Mouse (Mus musculus) kidney, postnatal 0 days (tissue): Measurements from ENCODE around the gene Ccdc188. TPM values are rescaled to one million over a fixed set of nuclear protein-coding genes. Genes with fewer than 3 reads are reported as not detected.
A peak's percentile ranks its signal among the peaks of the same experiment; 100 is the strongest.

Experiments used
- ATAC-seq: fragments of 200-750 bp; cut with Nextera tagmentation; replicated peaks from 2 replicates; pipeline ENCODE4 v1.8.0; 2017; ENCODE audit warnings: low read depth, moderate number of reproducible peaks, moderate TSS enrichment, moderate library complexity; ENCODE audit not compliant: low FRiP score
- DNase-seq: peaks from one replicate; pipeline ENCODE4 v3.0.0-alpha.2; 2016; ENCODE audit warnings: low spot score
- H3K27ac ChIP-seq: fragments of 300-500 bp; sonication (generic); 2 replicates; pipeline ENCODE4 v1.5.1; 2014; ENCODE audit warnings: mild to moderate bottlenecking
- H3K27me3 ChIP-seq: fragments of 300-500 bp; sonication (generic); 2 replicates; pipeline ENCODE4 v1.6.1; 2014; ENCODE audit warnings: low read length, mixed read lengths; ENCODE audit not compliant: insufficient read depth
- H3K36me3 ChIP-seq: fragments of 300-500 bp; sonication (generic); 2 replicates; pipeline ENCODE4 v1.6.1; 2014; ENCODE audit warnings: low read length, mixed read lengths; ENCODE audit not compliant: insufficient read depth
- H3K4me1 ChIP-seq: fragments of 300-500 bp; sonication (generic); replicated peaks from 2 replicates; pipeline ENCODE4 v1.6.1; 2014; ENCODE audit warnings: antibody characterized with exemption, low read length, mixed read lengths; ENCODE audit not compliant: insufficient read depth
- H3K4me2 ChIP-seq: fragments of 300-500 bp; sonication (generic); 2 replicates; pipeline ENCODE4 v1.6.1; 2014; ENCODE audit warnings: mild to moderate bottlenecking, low read length, moderate library complexity, mixed read lengths
- H3K4me3 ChIP-seq: fragments of 300-500 bp; sonication (generic); replicated peaks from 2 replicates; pipeline ENCODE4 v1.5.1; 2014; ENCODE audit warnings: low read depth, low read length
- H3K9ac ChIP-seq: fragments of 300-500 bp; sonication (generic); 2 replicates; pipeline ENCODE4 v1.6.1; 2014; ENCODE audit warnings: low read depth, low read length
- H3K9me3 ChIP-seq: fragments of 300-500 bp; sonication (generic); replicated peaks from 2 replicates; pipeline ENCODE4 v1.6.1; 2016; ENCODE audit warnings: low read length, inconsistent platforms, mixed read lengths
- CTCF ChIP-seq: IDR thresholded peaks from 2 replicates; pipeline ENCODE4 v1.5.1; 2016; ENCODE audit warnings: antibody characterized with exemption, low read depth, mild to moderate bottlenecking, moderate library complexity
- WGBS: fragments of 180-500 bp; shearing (Covaris S2); extraction: QIAGEN DNeasy Blood & Tissue Kit; methylation state at CpG from one replicate; pipeline ENCODE4 v1.1.7; 2014; 5-methylcytosine and 5-hydroxymethylcytosine counted together
- polyA plus RNA-seq: library from polyadenylated mRNA; unstranded; fragments of >200 nt; fragmentation: Nextera tagmentation; extraction: Ambion mirVana; gene quantifications from 2 replicates; pipeline ENCODE4 v1.2.1, GENCODE M21; 2015

Ccdc188 gene
- polyA plus RNA-seq, 1 experiment from 2014 or later, result not detected

DNA sequence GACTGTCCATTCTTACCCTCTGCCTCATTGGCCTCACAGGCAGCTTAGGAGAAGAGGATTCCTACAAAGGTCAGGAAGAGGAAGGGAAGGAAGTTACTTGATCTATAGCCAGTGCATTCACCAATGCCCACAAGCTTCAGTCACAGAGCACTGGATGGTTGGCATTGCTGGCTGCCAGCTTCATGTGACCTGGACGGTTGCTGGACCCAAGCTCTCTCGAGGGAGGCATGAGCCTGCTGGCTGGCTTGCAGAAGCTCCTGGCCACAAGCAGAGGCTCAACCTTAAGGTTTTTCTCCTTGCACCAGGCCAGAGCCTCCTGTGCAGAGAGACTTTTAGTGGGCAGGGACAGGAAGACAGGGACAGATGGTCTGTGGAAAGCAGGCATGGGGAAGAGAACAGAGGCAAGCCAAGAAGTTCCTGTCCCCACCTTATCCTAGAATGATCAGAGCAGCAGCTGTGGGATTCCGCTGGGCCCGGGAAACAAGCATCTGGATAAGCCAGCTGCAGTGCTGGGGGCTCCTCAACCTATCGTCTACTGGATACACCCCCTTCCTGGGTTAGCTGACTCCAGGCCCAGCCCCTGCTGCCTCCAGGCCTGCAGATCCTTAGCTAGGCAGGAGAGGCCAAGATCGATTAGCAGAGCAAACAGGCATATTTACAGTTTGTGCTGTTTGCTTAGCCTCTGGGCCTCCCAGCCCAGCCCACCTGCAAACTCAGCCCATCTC, 41.7 kb upstream of the Ccdc188 start:
- H3K9me3 ChIP-seq, result no peaks in the 10 kb centered on the region
- no peak overlapping the region for H3K4me3 ChIP-seq
- no peak for TF ChIP-seq CTCF
- H3K27ac ChIP-seq, result no peak overlapping the region
- DNase-seq, result no peak
- no peak overlapping the region for H3K9ac ChIP-seq
- ATAC-seq, result no peak
- WGBS, result 31% methylated on average over 6 of the region's 6 CpGs
- H3K27me3 ChIP-seq, result no peaks in the 10 kb centered on the region
- H3K36me3 ChIP-seq, result no peaks in the 10 kb centered on the region
- H3K4me1 ChIP-seq, result no peaks in the 10 kb centered on the region
- no peak overlapping the region for H3K4me2 ChIP-seq

- 71% methylated on average over 4 of the region's 4 CpGs for WGBS
Measured at GRCm38 (mm10) chr16:18176758-18177157, 40.9 kb upstream of the Ccdc188 start.

GRCm38 (mm10) chr16:18179591-18179990, 38.1 kb upstream of the Ccdc188 start:
- H3K27ac ChIP-seq, result no peak overlapping the region

More at GRCm38 (mm10) chr16:18176758-18177157, 40.9 kb upstream of the Ccdc188 start:
- TF ChIP-seq CTCF, result peak; percentile 45; the same call in 1 of the 2 replicates
- Histone ChIP-seq H3K27me3 (no peaks in the 10 kb centered on the region), H3K9ac (no peak overlapping the region), H3K36me3 (no peaks in the 10 kb centered on the region), H3K9me3 (no peaks in the 10 kb centered on the region), H3K4me2 (no peak overlapping the region), H3K4me3 (no peak overlapping the region), H3K27ac (no peak overlapping the region), H3K4me1 (no peaks in the 10 kb centered on the region; the same call in 1 of the 2 replicates)
- ATAC-seq (no peak), DNase-seq (no peak)

DNA sequence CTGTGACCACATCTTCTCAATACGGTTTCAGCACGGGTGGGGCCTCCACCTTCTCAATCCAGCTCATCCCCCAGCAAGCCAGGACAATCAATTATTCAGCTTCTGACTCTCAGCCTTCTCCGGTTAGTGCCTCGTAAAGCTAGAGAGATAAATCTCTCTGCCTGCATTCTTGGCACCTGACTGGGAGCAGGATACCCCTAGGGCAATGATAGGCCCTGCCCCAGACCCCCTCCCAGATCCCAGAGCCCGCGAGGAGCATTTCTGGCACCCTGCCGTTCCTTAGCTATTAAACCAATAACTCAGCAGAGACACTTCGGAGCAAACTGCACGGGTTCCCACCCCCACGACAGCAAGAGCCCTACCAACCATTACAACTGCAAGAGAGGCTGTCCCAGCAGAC, 36.3 kb upstream of the Ccdc188 start:
- Histone ChIP-seq H3K4me2 (no peak overlapping the region), H3K9ac (no peak overlapping the region), H3K4me3 (no peak overlapping the region), H3K36me3 (no peaks in the 10 kb centered on the region), H3K4me1 (peaks cover 8% of the 10 kb centered on the region; the same call in 1 of the 2 replicates), H3K27me3 (no peaks in the 10 kb centered on the region), H3K27ac (no peak overlapping the region), H3K9me3 (no peaks in the 10 kb centered on the region)
- DNase-seq, result peak; percentile 35
- 5% methylated on average over 10 of the region's 10 CpGs for WGBS
- ATAC-seq, result no peak
- no peak for TF ChIP-seq CTCF

More at GRCm38 (mm10) chr16:18179591-18179990, 38.1 kb upstream of the Ccdc188 start:
- 37% methylated on average over 2 of the region's 2 CpGs for WGBS
- H3K36me3 ChIP-seq, result no peaks in the 10 kb centered on the region
- ATAC-seq, result no peak
- no peaks in the 10 kb centered on the region for H3K9me3 ChIP-seq
- H3K4me1 ChIP-seq, result no peaks in the 10 kb centered on the region; the same call in 1 of the 2 replicates
- no peak for TF ChIP-seq CTCF
- H3K27me3 ChIP-seq, result no peaks in the 10 kb centered on the region
- H3K4me2 ChIP-seq, result no peak overlapping the region
- H3K4me3 ChIP-seq, result no peak overlapping the region
- no peak overlapping the region for H3K9ac ChIP-seq
- DNase-seq, result no peak

DNA sequence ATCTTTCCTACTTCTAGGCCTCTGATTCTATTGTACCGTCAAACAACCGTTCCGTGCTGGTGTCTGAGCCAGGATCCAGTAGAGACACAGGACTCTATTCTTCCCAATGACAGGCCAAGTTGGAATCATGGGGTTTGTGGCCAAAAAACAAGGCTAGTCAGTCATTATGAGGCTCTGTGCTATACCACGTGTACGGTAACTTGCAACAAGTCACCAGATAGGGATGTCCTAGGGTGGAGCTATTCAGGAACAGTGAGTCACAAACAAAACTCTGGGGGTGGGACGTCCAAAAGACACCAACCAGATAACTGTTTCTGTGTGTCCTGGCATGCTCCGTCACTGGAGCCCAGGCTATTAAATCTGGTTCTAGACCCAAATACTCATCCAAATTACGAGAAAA, 34.9 kb upstream of the Ccdc188 start:
- Histone ChIP-seq H3K27me3 (no peaks in the 10 kb centered on the region), H3K4me1 (peaks cover 13% of the 10 kb centered on the region; the same call in 1 of the 2 replicates), H3K4me2 (no peak overlapping the region), H3K4me3 (no peak overlapping the region), H3K9me3 (no peaks in the 10 kb centered on the region), H3K9ac (no peak overlapping the region), H3K27ac (no peak overlapping the region), H3K36me3 (no peaks in the 10 kb centered on the region)
- DNase-seq (no peak), ATAC-seq (no peak)
- no peak for TF ChIP-seq CTCF
- 88% methylated on average over 8 of the region's 8 CpGs for WGBS

GRCm38 (mm10) chr16:18185715-18186449, 31.8 kb upstream of the Ccdc188 start:
- 0 out of 2 replicates have a peak overlapping the region, but pooled peaks have one; percentile 36 for H3K27ac ChIP-seq
- no peak overlapping the region for H3K9ac ChIP-seq
- peak; percentile 82 for ATAC-seq
- DNase-seq, result peak; percentile 82
- no peaks in the 10 kb centered on the region for H3K9me3 ChIP-seq
- WGBS, result 12% methylated on average over 8 of the region's 8 CpGs
- no peaks in the 10 kb centered on the region for H3K27me3 ChIP-seq
- no peak for TF ChIP-seq CTCF
- H3K36me3 ChIP-seq, result no peaks in the 10 kb centered on the region
- H3K4me3 ChIP-seq, result no peak overlapping the region
- H3K4me1 ChIP-seq, result peaks cover 13% of the 10 kb centered on the region; the same call in 1 of the 2 replicates
- no peak overlapping the region for H3K4me2 ChIP-seq
